Mouse (Mus musculus): Measurements from ENCODE around the gene Cfap74.
"Not testable (repeated sequence)": the region's sequence is repeated elsewhere in the genome, so short reads cannot be mapped to it uniquely, and the experiment has no call there.

The Cfap74 gene

DNA sequence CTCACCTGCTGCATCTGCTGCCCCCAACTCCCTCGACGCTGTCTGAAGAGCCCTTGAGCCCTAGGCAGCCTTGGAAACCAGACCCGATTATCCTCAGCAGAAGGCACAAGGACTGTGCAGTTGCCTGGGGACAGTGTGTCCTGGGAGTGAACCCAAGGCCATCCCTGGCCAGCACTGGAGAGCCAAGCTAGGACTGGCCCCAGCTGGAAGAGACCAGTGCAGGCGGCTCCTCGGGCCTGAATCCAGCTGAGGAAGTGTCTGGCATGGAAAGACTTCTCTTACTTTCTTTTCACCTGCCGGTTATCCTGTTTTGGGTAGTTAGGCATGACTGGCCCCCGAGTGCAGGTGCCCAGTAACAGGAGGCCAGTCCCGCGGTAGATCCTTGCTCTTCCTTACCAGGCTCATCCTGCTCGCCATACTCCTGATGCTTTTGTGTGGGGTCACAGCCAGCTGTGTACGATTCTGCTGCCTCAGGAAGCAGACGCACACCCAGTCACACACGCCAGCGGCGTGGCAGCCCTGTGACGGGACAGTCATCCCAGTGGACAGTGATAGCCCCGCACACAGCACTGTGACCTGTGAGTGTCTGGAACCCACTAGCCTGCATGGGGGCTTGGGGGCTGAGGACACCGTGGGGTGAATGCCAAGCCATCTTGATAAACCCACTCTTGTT is 60.7 kb downstream of the Cfap74 start:
- in situ Hi-C loops (cut with MboI, MseI) = no loop called here

GRCm38 (mm10) chr4:155470263-155470953 is 61.4 kb downstream of the Cfap74 start:
- in situ Hi-C loops (cut with MboI, MseI) = no loop called here

DNA sequence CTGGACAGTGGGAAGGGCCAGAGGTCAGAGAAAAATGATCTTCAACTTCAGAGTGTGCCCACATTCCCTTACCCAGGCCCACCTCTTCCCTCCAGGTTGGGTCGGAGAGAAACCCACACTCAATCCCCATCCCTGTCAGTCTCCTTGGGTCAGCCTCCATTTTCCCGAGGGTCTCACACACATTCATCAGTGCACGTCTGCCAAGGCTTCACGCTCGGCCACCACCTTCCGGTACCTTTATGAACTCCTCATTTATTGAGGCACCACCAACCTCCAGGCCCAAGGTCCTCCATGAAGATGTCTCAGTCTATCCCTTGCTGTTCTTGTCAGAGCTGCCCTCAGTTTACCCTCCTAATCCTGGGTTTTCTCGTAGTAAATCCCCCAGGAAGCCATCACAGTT is 62.0 kb downstream of the Cfap74 start:
- in situ Hi-C loops (cut with MboI, MseI) = no loop called here

GRCm38 (mm10) chr4:155471406-155471805 is 62.4 kb downstream of the Cfap74 start:
- in situ Hi-C loops (cut with MboI, MseI) = no loop called here

DNA sequence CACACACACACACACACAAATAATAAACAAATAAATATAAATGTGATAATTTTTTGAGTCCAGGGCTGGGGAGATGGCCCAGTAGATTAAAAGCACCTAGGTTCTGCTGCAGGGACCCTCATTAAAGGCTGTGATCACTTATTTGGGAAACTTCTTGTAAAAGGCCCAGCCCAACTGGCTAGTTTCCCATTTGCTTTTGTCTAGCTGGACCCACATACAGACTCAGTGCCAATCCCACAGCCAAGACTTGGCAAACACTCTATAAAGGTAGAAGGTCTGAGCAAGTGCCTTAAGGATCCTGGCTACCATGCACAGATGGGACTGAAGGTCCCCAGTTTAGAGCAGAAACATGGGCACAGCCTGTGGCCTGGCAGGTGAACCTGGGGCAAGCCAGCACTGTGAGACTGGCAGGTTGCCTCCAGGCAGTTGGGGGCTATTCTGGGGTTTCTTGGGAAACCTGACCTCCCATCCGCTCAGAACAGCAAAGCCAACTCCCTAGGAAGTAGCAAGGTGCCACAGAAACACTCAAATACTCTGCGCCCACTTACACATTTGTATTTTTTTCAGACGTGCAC is 63.8 kb downstream of the Cfap74 start:
- in situ Hi-C loops (cut with MboI, MseI) = no loop called here

DNA sequence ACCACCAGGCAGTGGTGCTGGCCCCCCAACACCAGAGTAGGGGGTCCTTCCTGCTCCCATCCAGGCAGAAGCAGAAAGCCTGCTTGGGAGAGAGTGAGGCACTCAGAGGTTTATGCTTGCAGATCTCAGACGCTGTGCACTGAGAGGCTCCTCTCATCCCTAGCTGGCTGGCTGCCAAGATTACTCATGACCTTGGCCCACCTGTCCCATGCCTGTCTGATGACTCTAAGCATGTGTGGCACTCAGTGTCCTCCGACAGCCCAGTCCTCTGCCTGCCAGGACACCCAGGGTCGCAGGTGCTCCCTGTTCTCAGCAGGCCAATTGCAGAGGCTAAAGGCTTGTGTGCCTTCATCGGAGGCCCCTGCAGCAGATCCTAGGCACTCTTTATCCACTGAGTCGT is 64.3 kb downstream of the Cfap74 start:
- in situ Hi-C loops (cut with MboI, MseI) = no loop called here

DNA sequence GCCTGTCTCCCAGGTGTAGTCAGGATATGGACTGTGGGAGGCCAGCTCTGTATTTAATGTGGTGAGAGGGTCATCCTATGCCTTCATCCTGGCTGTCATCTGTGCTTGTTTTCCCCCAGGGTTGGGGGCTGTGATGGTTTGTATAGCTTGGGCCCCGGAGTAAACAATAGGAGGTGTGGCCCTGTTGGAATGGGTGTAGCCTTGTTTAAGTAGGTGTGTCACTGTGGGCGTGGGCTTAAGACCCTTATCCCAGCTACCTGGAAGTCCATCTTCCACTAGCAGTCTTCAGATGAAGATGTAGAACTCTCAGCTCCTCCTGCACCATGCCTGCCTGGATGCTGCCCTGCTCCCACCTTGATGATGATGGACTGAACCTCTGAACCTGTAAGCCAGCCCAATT is 64.8 kb downstream of the Cfap74 start:
- in situ Hi-C loops (cut with MboI, MseI) = not testable (repeated sequence)

GRCm38 (mm10) chr4:155481381-155482124 is 72.6 kb downstream of the Cfap74 start:
- in situ Hi-C loops (cut with MboI, MseI) = loop anchor here (5.0 kb wide), 1 partner anchor 96 kb away; no protein-coding TSS in a partner anchor

GRCm38 (mm10) chr4:155482125-155482480 is 73.1 kb downstream of the Cfap74 start:
- in situ Hi-C loops (cut with MboI, MseI) = loop anchor here (5.0 kb wide), 1 partner anchor 95 kb away; no protein-coding TSS in a partner anchor

DNA sequence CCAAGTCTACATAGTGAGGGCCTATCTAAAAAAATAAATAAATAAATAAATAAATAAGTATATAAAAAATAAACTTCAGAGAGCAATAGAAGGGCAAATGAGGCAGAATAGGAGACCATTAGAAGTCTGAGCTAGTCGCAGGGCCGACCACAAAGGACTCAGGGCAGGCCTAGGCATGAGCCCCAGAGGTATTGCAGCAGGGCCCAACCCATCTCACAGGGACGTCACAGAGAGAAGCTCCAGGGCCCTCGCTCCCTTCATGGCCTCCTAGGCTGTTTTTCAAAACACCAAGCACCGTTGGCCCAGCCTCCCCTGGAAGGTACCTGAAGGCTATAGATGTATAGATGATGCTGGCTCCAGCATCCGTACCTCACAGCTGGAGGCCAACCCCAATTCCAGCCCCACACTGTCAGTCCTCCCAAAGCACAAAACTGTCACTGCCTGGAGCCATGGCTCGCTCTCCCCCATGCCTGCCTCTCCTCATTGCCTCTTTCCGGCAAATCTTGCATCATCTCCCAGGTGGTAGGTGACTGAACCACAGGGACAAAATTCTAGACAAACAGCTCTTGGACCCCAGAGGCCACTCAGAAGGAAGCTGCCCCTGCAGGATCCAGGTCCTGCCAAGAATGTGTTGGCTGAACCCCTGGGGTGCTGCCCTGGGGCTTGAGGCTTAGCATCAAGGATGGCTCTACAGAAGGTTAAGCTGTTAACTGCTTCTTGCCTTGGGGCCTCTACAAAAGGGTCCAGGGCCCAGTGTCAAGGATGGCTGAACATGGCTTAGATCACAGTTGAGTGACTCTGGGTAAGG is 73.9 kb downstream of the Cfap74 start:
- in situ Hi-C loops (cut with MboI, MseI) = loop anchor here (5.0 kb wide), 1 partner anchor 94 kb away; no protein-coding TSS in a partner anchor

DNA sequence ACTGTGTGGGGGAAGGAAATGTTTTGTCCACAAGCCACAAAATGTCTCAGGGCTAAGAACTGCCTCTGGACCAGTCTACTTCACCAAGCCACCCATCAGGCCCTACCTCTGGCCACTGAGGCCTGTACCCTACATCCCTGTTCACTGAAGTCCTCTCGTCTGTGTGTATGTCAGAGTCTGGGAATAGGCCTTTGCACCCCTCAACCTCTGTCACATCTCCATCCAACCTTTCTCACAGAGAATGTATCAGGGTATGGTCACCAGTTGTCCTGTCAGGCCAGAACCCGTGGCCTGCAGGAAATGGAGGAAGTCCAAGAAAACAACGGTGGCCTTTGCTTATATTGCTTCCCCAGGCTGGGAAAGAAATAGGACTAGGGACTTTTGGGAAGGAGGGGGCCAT is 76.5 kb downstream of the Cfap74 start:
- in situ Hi-C loops (cut with MboI, MseI) = no loop called here

DNA sequence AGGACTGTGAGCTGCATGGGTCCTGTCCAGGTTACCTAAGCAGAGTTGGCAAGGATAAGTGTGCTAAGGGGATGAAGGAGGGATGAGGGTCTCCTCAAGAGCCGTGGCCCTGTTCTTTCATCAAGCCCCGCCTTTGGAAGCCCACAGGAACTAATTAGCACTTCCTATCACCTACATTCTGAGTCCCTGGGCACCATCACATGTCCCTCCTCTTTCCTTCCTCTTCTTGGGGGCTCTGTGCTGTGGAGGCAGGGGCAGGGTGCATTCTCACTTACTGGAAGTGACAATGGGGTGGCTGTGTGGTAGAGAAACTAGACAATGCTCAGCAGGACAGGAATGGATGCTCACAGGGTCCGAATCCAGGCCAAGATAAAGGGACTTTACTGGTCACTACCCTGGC is 78.8 kb downstream of the Cfap74 start:
- in situ Hi-C loops (cut with MboI, MseI) = no loop called here

GRCm38 (mm10) chr4:155488232-155489025 is 79.4 kb downstream of the Cfap74 start:
- in situ Hi-C loops (cut with MboI, MseI) = no loop called here

DNA sequence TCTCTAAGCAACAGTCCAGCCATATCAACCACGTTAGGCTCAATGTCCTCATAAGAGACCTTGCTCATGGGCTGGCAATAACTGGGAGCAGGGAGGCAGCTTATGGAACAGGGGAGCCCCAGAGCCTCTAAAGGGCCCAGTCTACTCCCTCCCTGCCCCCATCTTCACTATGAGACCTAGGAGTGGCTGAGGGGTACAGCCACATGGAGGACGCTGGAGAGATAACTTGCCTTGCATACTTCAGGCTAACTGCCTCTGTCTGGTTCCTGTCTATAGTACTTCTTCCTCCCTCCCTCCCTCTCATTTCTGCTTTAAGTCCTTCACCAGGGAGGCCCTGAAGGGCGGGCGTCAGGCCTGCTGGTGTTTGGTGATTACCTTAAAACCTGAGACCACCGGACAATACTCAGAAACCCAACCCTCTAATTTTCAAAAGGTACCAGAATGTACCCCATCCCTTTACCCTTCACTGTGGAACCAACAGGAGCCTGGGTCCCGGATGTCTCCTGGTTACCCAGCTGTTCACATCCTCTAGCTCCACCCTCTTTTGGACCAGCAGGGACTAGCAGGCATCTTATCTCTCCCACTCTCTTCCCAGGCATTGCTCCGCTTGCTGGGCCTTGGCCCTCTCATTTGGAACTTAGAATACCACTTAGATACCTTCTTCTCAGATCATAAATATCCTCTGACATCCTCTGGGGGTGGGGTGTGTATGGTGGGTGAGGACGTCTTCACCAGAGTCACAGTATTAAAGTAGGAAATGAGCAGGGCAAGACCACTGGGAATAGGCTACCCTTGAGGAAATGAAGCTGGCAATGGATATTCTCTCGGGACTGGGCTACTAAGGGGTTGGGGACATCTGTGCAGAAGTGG is 80.3 kb downstream of the Cfap74 start:
- in situ Hi-C loops (cut with MboI, MseI) = no loop called here

- in situ Hi-C loops (cut with MboI, MseI) = no loop called here
Observed at GRCm38 (mm10) chr4:155490456-155490855, 81.5 kb downstream of the Cfap74 start.

- in situ Hi-C loops (cut with MboI, MseI) = no loop called here
Observed at GRCm38 (mm10) chr4:155490990-155491504, 82.1 kb downstream of the Cfap74 start, which contains the start of gene Gnb1. Gene Gnb1 (plus strand): TSS chr4:155491361.

- in situ Hi-C loops (cut with MboI, MseI) = no loop called here
Observed at GRCm38 (mm10) chr4:155491529-155492130, 82.6 kb downstream of the Cfap74 start.

- in situ Hi-C loops (cut with MboI, MseI) = no loop called here
Observed at GRCm38 (mm10) chr4:155492131-155492633, 83.2 kb downstream of the Cfap74 start.

DNA sequence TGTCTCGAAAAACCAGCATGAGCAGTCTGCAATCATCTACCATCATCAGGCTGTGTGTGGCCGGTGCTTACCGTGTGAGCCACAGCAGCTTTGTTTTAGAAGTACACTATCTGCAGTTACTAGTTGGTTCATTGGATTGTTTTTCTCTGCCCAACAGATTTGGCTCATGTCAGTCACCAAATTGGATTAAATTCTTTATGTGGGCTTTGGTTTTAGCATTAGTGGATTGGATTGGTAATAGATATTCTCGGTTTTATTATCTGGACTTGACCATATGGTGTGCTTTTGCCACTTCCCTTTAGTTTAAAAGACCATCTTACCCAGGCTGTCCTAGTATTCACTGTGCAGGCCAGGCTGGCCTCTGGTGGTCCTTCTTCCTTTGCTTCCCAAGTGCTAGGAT is 85.9 kb downstream of the Cfap74 start:
- in situ Hi-C loops (cut with MboI, MseI) = no loop called here

All from T-helper 2 cell (primary cell).